Mouse (Mus musculus): ENCODE measurements around the gene Lamc1.

Lamc1 gene

DNA sequence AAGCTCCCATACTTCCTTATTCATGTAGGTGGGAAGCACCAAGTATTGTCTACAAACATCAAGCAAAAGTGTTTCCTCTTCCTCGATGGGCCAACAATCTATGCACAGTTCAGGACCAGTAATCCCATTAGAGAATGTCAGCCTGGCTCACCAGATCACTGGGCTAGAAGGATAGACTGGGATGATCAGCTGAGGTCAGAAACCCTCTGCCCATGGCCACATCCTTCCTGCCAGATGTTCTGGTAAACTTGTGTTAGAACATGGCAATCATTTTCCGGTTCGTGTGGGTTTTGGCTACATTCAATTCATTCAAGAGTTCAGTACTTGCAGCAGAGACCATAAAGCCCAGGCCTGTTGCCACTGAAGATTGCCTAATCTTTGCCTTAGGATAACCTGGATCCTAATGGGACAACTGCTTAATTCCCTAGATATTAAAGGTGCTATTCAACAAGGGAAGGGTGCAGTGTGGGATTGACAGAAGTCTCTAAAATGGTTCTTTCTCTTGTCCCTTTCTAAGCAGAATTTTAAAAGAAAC lies 135.2 kb downstream of the Lamc1 start:
- no peak for TF ChIP-seq GATA4 (IDR thresholded peaks at IDR 0.05; ENCODE audit: insufficient replicate concordance, low read length)

DNA sequence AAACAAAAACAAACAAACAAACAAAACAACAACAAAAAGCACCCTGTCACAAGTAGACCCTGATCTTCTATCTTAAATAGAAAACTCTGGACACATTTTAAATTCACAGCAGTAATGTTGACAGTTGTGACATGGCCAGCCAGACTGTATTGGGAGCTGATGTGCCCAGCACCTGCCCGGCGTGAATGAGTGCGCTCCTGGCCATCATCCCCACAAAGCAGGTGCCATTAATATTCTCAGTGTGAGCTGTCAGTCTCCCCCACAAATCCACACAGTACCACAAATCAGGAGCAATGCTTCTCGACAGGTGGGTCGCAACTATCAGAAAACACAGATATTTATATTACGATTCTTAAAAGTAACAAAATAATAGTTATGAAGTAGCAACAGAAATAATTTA lies 139.6 kb downstream of the Lamc1 start:
- TF ChIP-seq GATA4 (IDR thresholded peaks at IDR 0.05; ENCODE audit: insufficient replicate concordance, low read length): no peak

DNA sequence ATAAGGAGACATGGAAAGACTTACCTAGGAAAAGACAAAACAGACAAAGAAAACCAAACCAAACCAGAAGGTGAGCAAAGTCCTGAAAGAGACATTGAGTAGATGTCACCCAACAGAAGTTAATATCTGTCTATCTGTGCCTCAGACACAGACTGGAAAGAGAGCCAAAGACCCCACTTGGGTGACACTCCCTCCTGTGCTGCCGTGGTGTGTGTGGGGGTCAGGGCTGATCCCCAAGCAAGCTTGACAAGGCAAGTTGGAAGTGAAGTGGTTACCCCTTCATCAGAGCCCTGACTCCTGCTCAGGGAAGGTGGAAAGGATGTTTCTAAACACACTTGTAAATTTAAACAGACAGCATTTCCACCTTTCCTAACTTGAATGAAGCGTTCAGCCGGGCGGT lies 140.2 kb downstream of the Lamc1 start:
- no peak for TF ChIP-seq GATA4 (IDR thresholded peaks at IDR 0.05; ENCODE audit: insufficient replicate concordance, low read length)

DNA sequence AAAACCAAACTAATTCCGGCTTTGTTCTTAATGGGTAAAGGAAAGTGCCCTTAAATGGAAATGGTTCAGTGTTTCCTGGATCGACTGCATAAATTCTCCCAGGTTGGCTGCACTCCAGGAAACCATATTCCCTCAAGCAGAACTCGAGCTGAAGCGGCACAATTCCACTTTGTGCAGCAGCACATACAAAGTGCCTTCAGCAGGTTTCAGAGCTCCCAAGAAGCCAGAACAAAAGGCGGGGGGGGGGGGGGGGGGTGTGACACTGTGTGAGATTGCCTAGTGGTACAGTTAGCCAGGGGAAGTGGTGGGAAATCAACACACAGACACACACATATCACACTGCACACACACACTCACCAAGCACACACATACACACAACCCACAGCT lies 140.7 kb downstream of the Lamc1 start:
- no peak for TF ChIP-seq GATA4 (IDR thresholded peaks at IDR 0.05; ENCODE audit: insufficient replicate concordance, low read length)

DNA sequence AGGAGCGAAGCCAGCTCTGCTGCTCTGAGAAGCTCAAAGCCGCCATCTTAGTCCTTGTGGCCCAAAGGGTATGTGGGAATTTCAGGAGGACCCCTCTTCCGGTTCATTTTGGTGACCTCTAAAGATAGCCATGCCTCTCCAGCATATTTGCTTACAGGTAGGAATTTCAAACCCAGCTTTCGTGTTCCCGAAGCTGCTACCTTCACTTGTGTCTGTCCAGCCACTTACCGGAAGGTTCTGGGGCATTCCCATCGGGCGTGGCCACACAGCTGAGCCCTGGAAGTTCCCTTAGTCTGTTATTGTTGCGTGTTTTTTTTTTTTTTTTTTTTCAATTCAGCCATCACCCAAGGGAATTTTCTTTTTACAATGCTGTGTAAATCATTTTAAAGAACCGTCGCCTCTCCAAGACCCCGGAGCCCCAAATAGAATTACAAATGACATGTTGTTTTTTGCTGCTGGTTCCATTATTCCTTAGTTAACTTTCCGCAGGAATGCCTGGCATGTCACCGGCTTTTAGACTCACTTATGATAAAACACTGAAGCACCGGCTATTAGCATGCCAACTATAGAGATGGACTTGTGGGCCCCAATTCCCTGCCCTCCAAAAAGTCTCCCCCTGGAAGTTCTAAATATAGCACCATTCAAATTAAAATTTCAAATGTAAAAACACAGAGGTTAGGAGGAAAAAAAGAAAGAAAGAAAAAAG lies 141.2 kb downstream of the Lamc1 start:
- TF ChIP-seq GATA4 (IDR thresholded peaks at IDR 0.05; ENCODE audit: insufficient replicate concordance, low read length): no peak

DNA sequence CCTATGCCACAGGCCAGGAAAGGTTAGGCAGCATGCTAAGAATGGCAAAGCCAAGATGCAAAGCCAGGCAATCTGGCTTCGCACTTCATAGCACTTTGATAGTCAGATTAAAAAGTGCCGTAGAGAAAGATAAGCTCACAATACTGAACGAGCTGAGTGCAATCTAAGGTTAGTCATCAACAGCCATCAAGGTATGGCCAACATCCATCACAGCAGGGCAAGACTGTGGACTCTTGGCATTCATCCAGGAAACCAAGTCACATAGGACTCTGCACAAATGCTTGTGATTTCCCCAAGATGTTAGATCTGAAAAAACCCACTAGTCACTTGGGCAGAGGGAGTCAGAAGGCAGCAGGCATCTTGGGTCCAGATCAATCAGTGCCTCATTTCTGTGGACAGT lies 144.5 kb downstream of the Lamc1 start:
- no peak for TF ChIP-seq GATA4 (IDR thresholded peaks at IDR 0.05; ENCODE audit: insufficient replicate concordance, low read length)

DNA sequence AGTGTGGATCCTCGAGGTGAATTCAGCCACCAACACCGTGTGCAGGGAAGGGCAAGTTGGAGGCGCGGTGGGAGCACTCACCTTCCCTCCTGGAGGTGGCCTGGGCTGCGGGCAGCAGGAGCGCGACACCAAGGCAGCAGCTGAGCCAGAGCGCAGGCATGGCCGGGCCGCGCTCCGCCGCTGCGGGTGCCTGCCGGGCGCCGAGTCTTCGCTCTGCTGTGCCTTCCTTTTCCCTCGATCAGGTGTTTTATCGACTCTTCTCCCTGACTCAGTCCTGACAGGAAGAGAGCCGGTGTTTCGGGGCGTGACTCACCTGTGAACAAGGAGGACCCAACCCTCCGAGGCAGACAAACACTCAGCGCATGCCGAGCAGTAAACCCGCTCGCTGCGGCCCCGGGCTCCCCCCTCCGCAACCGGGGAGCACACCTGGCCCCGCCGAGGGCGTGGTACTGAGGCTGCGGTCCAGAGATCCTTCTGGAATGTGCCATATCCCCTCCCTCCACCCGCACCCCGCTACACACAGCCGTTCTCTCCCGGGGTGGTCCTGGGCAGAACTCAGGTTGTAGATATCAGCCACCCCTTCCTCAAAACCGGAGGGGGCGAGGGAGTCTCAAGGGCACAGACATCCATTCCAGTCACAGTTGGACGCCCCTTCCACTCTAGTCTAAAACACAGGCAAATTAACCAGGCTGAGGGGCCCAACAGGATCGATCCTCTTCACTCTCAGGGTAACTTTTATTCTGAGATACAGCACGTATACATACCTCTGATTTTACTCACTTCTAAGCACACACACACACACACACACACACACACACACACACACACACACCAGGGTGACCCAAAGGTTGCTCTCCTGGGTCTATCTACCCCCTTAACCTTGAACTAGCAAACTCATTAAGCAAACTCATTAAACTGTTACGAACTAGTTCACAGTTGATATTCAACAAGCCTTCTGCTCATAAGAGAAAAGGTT lies 146.5 kb downstream of the Lamc1 start, which contains the start of gene Lamc2:
TSS of gene Lamc2 (minus strand) at position 620 of the 976 bp plus-strand sequence.
- TF ChIP-seq GATA4 (IDR thresholded peaks at IDR 0.05; ENCODE audit: insufficient replicate concordance, low read length): no peak

DNA sequence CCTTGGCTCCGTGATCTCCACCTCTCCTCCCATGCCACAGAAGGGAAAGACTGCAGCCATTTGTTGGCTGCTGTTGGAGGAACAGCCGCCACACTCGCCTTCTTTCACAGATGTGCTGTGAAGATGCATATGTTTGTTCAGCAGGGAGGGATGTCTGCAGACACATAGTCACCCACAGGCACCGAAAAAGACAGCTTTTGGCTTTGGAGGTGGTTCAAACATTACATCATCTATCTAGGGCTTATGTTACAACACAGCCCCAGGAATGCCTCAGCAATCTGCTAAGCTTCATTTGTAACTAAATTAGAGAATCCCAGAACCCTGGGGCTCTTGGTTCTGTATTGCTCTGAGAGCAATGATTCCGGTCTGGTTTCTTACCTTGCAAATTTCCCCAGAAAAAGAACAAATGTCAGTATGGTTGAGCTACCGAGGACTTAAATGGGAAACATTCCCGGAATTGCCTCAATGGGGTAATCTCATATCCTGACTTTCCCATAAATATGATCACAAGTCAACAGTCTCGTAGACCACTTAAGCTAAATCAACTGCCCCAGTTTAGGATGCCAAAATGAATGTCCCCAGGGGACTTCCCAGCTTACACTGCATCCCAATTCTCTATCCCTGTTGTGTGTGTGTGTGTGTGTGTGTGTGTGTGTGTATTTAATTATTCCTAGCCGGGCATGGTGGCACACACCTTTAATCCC lies 151.8 kb downstream of the Lamc1 start:
- TF ChIP-seq GATA4 (IDR thresholded peaks at IDR 0.05; ENCODE audit: insufficient replicate concordance, low read length): no peak

DNA sequence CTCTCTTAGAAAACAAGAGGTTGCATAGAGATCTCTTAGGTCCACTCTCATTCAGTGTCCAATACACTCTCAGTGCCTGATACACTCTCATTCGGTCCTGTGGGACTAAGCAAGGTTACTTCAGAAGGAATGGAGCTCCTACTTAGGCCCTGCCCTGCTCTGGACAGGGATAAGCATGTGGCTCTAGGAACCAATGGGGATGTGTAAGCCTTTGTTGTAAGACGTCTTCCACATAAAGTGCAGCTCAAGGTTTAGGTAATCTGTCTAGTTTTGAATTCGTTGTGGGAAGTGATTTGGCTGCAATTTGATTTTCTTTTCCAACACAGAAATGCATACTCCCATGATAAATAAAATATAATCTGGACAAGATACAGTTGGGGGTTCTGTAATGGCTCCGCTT lies 152.4 kb downstream of the Lamc1 start:
- TF ChIP-seq GATA4 (IDR thresholded peaks at IDR 0.05; ENCODE audit: insufficient replicate concordance, low read length): no peak

DNA sequence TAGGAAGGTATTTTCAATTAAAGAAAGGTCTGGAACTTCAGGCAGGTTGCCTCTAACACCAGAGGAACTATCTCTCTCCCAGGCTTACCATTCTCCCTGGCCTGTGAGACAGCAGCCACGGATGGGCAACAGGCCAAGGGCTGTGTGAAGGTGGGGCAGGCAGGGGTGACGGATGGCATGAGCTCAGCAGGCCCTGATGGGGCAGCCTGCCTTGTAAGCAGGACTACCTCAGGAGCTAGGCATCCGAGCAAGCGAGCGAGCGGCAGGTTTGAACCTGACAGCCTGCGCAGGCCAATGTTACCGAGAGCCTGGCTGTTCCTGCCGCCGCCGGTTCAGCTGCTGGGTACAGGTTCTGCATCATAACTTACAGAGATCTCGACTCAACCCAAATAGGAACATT lies 157.8 kb downstream of the Lamc1 start:
- no peak for TF ChIP-seq GATA4 (IDR thresholded peaks at IDR 0.05; ENCODE audit: insufficient replicate concordance, low read length)

DNA sequence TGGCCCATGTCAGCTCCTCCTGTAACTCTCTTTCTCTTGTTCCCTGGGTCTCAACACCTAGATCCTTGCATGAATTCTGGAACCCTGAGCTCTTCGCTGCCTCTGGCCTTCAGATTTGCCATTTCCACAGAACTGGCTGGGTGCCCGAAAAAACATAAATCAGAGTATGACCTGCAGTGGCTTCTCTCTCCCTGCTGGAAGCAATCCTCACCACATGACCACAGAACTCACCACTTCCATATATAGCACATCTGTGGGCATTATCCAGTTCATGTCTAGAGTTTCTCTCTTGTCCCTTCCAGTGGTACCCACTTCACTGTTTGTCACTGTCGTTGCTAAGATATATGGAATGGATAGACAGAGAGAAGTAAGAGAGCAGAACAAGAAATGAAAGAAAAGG lies 159.3 kb downstream of the Lamc1 start:
- no peak for TF ChIP-seq GATA4 (IDR thresholded peaks at IDR 0.05; ENCODE audit: insufficient replicate concordance, low read length)

DNA sequence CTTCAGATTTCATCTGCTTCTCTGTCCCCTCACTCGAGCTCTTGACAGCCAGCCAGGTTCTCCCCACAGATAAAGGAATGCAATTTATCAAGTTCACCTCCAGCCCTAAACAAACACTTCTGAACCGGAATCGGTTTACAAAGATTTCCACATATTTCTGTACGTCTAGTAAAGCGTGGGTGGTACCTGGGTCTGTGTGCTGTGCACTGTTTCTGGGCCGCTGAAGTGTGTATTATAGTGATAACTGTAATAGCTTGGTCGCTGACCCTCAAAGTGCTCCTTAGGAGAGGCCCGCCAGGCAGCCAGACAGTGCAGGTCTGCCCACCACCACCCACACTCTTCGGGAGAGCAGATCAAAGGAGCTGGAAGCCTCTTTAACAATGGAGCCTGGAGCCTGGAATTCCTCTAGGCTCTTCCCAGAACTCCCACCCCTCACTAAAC lies 160.3 kb downstream of the Lamc1 start:
- TF ChIP-seq GATA4 (IDR thresholded peaks at IDR 0.05; ENCODE audit: insufficient replicate concordance, low read length): no peak

DNA sequence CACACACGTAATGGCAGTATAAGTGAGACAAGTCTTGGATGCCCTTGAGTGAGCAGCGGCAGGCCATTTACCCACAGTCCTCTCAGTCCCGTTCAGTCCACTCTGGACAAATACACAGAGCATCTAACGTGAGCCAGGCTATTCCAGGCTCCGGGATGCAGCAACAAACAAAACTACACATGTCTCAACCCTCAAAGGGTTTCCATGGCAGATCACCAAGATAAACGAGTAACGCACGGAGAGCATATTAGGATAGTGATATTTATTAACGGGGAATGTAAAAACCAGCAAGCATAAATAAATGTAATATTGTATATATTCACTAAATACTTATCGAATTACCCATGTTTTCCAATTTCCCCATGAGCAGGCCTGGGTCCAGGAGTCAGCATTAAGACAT lies 161.6 kb downstream of the Lamc1 start:
- no peak for TF ChIP-seq GATA4 (IDR thresholded peaks at IDR 0.05; ENCODE audit: insufficient replicate concordance, low read length)
